Mouse (Mus musculus) embryonic facial prominence, embryonic 12.5 days (tissue): ENCODE results near the gene Aqr. TPM values are rescaled to one million over a fixed set of nuclear protein-coding genes. Genes with fewer than 3 reads are reported as not detected.

ENCODE experiments used
- ATAC-seq: fragments of 200-750 bp; cut with Nextera tagmentation; 2 replicates; pipeline ENCODE4 v1.8.0; 2017; ENCODE audit not compliant: insufficient number of reproducible peaks, insufficient read depth, low FRiP score, low TSS enrichment
- H3K27ac ChIP-seq: fragments of 300-500 bp; sonication (generic); 2 replicates; pipeline ENCODE4 v1.5.1; 2016; ENCODE audit warnings: mild to moderate bottlenecking
- H3K27me3 ChIP-seq: fragments of 300-500 bp; sonication (generic); 2 replicates; pipeline ENCODE4 v1.6.1; 2016; ENCODE audit warnings: mild to moderate bottlenecking, moderate library complexity
- H3K36me3 ChIP-seq: fragments of 300-500 bp; sonication (generic); 2 replicates; pipeline ENCODE4 v1.6.1; 2016; ENCODE audit warnings: mild to moderate bottlenecking
- H3K4me1 ChIP-seq: fragments of 300-500 bp; sonication (generic); 2 replicates; pipeline ENCODE4 v1.6.1; 2016
- H3K4me2 ChIP-seq: fragments of 300-500 bp; sonication (generic); replicated peaks from 2 replicates; pipeline ENCODE4 v1.6.1; 2016; ENCODE audit warnings: mild to moderate bottlenecking, moderate library complexity
- H3K4me3 ChIP-seq: fragments of 300-500 bp; sonication (generic); 2 replicates; pipeline ENCODE4 v1.5.1; 2016; ENCODE audit warnings: mild to moderate bottlenecking
- H3K9ac ChIP-seq: fragments of 300-500 bp; sonication (generic); 2 replicates; pipeline ENCODE4 v1.6.1; 2016; ENCODE audit warnings: mild to moderate bottlenecking, moderate library complexity
- H3K9me3 ChIP-seq: fragments of 300-500 bp; sonication (generic); 2 replicates; pipeline ENCODE4 v1.6.1; 2016; ENCODE audit warnings: mild to moderate bottlenecking, moderate library complexity
- WGBS: fragments of 180-500 bp; shearing (Covaris S2); methylation state at CpG from one replicate; pipeline ENCODE4 v1.1.7; 2016; 5-methylcytosine and 5-hydroxymethylcytosine counted together
- microRNA-seq: library from miRNA; unstranded; fragments of <30 nt; microRNA quantifications from one replicate; pipeline ENCODE4, GENCODE M21; 2017
- polyA plus RNA-seq: library from polyadenylated mRNA; unstranded; fragments of >200 nt; fragmentation: Nextera tagmentation; extraction: Ambion mirVana; gene quantifications from 2 replicates; pipeline ENCODE4 v1.2.1, GENCODE M21; 2016

Aqr gene
- polyA plus RNA-seq, 1 experiment from 2014 or later = 56.8 TPM

DNA sequence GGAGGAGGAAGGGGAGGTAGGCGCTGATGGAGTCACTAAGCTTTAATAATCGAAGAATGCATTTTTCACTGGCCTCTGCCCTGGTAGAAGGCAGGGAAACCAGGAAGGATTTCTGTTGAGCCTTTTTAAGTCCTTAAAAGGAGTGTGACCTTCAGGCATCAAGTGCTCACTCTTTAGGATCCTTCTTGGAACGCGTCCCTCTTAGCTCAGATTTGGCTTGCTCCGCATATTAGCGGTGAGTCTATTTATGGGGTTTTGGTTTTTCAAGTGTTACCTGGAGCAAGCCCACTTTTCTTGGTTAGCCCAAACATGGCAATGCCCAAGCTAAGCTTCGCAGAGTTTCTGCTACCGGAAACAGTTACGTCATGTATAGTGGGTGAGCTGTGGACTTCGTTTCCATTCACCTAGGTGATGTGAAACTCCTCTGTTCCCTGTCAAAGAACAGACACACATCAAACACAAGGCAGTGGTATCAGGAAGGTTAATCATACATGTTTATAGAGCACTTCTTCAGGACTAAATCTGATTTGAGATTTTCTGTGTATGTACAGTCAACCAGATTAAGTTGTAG lies 128.5 kb downstream of the Aqr start:
- Histone ChIP-seq H3K9ac (no peak overlapping the region), H3K4me3 (no peak overlapping the region), H3K4me1 (peaks cover 7% of the 10 kb centered on the region), H3K27me3 (no peaks in the 10 kb centered on the region), H3K27ac (no peak overlapping the region), H3K36me3 (no peaks in the 10 kb centered on the region), H3K9me3 (no peaks in the 10 kb centered on the region), H3K4me2 (no peak overlapping the region)
- WGBS = 89% methylated on average over 10 of the region's 10 CpGs
- no peak for ATAC-seq

DNA sequence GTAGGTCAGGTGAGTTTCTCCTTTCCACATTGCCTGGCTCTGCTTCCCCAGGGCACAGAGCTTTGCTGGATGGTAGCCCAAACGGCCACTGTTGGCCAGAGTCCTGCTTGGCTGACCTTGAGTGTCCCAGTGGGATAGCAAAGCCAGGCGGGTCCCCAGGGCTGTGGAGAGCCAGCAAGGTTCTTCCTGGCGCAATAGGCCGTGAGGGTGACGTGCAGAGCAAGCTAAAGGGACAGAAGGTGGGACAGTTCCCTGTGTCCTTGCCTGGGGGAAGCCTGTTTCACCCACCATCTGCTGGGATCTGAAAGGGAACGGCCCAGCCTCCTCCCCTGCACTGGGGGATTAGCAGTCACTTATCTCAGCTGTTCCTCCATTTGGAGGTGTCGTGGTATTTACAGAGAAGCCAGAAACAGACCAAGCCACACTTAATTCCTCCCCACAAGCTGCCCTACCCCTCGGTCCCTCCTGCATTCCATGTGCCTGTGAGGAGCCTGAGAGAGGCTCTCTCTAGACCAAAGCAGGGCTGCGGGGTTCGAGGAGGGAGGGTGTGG lies 129.4 kb downstream of the Aqr start:
- Histone ChIP-seq H3K4me2 (no peak overlapping the region), H3K9me3 (no peaks in the 10 kb centered on the region), H3K4me3 (no peak overlapping the region), H3K27ac (no peak overlapping the region), H3K36me3 (no peaks in the 10 kb centered on the region), H3K9ac (no peak overlapping the region), H3K27me3 (no peaks in the 10 kb centered on the region), H3K4me1 (peaks cover 10% of the 10 kb centered on the region)
- peak; percentile 80; the same call in 1 of the 2 replicates for ATAC-seq
- 22% methylated on average over 10 of the region's 10 CpGs for WGBS

DNA sequence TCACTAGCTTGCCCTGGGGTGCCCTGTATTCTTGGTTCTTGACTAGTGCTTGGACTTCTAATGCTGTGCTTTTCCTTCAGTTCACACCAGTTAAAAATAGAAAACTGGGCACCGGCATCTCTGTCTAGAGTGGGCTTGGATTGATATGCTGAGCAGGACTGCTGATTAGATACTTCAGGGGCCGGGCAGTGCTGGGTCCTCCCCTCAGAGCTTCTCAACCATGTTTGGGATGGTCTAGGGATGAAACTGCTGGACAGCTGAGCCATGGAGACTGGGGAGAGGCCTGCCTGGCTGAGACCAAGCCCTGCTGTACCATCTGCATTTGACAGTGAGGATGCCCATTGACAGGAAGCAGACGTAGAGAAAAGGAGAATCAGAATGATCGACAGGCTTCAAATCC lies 132.7 kb downstream of the Aqr start:
- Histone ChIP-seq H3K9ac (no peak overlapping the region), H3K27ac (no peak overlapping the region), H3K36me3 (no peaks in the 10 kb centered on the region), H3K9me3 (no peaks in the 10 kb centered on the region), H3K4me1 (peaks cover 10% of the 10 kb centered on the region), H3K4me2 (no peak overlapping the region), H3K27me3 (no peaks in the 10 kb centered on the region), H3K4me3 (no peak overlapping the region)
- 89% methylated on average over 4 of the region's 4 CpGs for WGBS
- no peak for ATAC-seq

DNA sequence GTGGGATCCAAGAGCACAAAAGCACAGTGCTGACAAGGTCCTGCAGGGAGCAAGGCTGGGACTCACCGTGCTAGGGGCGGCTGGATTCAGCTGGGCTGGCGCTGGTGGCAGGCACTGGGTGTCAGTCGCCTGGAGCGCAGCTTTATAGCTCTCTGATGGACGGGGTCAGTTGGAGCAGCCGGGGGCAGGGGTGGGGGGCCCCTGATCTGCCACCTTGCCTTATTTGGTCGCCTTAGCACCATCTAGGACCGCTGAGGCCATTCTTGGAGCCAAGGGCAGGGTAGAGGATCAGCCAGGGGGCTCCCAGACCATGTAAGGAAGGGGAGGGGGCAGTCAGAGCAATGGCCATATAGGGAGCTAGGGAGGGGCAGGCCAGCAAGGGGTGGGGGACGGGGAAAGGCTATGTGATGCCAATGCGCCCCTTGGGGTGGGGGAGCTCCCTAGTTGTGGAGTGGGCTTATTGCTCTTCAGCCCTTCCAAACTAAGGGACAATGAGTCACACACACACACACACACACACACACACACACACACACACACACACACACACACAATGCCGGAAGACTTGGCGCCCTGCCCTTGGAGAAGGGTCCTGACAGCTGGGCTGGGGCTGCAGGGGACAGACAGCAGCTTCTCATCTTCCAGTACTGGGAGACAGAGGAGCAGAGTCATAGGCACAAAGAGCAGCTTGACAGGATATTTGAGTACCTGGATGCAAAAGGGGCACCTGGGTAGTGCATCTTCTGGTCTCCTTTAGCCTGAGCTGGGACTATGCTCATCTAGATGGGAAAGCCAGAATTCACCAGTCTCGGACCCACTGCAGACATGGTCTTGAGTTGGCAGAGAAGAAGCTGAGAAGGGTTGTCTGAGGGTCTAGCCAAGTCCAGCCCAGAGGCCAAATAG lies 133.9 kb downstream of the Aqr start, which contains the start of gene Actc1:
Actc1 (minus strand) TSS at position 853 of the 903 bp plus-strand sequence.
- no peak within 1 kb of the TSS for H3K4me2 ChIP-seq
- 35% methylated on average over 11 of the region's 14 CpGs for WGBS
- ATAC-seq = peak; percentile 31; the same call in 1 of the 2 replicates

DNA sequence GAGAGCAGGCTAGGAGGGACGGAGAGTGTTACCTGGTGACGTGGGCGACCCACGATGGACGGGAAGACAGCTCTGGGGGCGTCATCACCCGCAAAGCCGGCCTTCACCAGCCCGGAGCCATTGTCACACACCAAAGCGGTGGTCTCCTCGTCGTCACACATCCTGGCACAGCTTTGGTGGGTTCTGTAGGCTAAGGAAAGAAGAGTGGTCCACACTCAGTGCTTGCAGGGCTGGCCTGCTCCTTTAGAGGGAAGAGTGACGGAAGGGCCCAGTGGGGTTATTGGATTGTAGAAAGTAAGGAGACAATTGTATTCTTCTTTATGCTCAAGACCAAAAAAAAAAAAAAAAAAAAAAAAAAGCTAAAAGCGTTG lies 135.0 kb downstream of the Aqr start:
- no peak overlapping the region for H3K27ac ChIP-seq
- H3K4me2 ChIP-seq = no peak overlapping the region
- WGBS = 92% methylated on average over 14 of the region's 14 CpGs
- H3K36me3 ChIP-seq = no peaks in the 10 kb centered on the region
- H3K4me3 ChIP-seq = no peak overlapping the region
- no peaks in the 10 kb centered on the region for H3K27me3 ChIP-seq
- no peak overlapping the region for H3K9ac ChIP-seq
- H3K4me1 ChIP-seq = peaks cover 3% of the 10 kb centered on the region; the same call in 1 of the 2 replicates
- no peak for ATAC-seq
- H3K9me3 ChIP-seq = no peaks in the 10 kb centered on the region

More for the DNA sequence above, 133.9 kb downstream of the Aqr start, which contains the start of gene Actc1:
- H3K27ac ChIP-seq = no peak within 1 kb of the TSS
- H3K27me3 ChIP-seq = no peaks in the 10 kb centered on the region
- no peaks in the 10 kb centered on the region for H3K9me3 ChIP-seq
- no peak within 1 kb of the TSS for H3K4me3 ChIP-seq
- no peak within 1 kb of the TSS for H3K9ac ChIP-seq
- H3K36me3 ChIP-seq = no peaks in the 10 kb centered on the region
- H3K4me1 ChIP-seq = peaks cover 10% of the 10 kb centered on the region

Small RNAs within 50 kb of the gene (microRNA-seq; reads per million reads assigned to microRNA genes)
- not detected for gene Mir7002

Other genes starting within 250 kb of the Aqr start
- 0.10 TPM in 1 of 2 replicates, not detected in the other for gene Gjd2, start 173.4 kb downstream of the Aqr start, polyA plus RNA-seq
- gene Actc1, start 133.5 kb downstream of the Aqr start, polyA plus RNA-seq = 218 and 260 TPM in 2 replicates
- gene Zfp770, start 14.4 kb upstream of the Aqr start, polyA plus RNA-seq = 4.0 TPM in 2 replicates